Mouse (Mus musculus): ENCODE measurements at regions not wholly inside any gene's neighbourhood (a gene's known extent, or its start where the extent isn't known, plus 50 kb on each side); places are given as distances from the start of the nearest gene placed in this dataset.

DNA sequence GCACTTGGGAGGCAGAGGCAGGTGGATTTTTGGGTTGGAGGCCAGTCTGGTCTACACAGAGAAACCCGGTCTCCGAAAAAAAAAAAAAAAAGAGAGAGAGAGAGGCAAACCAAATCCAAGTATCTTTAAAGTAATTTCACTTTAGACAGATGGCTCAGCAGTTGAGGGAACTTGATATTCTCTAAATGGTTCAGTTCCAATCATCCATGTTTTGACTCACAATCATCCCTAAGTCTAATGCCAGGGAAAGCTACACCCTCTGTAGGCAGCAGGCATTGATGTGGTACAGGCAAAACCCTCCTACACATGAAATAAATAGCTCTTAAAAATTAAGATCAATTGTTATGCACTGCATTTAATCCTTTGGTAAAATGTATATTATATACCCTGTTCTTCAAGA, 248.8 kb upstream of the Gm5152 start:
- Histone ChIP-seq H3K27ac (ENCODE audit: insufficient read depth, low read length) (no peak overlapping the region), H3K4me1 (ENCODE audit: control insufficient read depth, insufficient read depth, low read length) (no peaks in the 10 kb centered on the region), H3K4me3 (ENCODE audit: insufficient read depth, low read length) (no peak overlapping the region)
- TF ChIP-seq CTCF (IDR thresholded peaks at IDR 0.05; ENCODE audit: borderline replicate concordance, insufficient read depth, low read length) (no peak), POLR2A (IDR thresholded peaks at IDR 0.05; ENCODE audit: low read depth, low read length) (no peak)

DNA sequence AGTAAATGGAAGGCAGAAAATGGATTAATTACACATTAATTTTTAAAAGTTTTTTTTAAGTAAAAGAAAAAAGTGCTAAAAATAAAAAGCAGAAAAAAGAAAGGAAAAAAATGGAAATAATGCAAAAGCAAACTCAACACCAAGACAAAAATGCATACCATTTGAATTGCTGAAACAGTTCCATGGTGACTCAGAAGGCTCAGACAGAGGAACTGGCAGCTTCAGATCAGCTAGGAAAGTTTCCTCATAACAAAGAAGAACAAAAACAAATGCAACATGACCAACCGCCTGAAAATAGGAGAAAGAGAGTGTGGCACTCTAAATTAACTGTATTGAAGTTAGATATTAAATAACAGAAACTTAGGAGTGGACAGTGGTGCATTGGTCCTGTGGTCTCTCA, 231.7 kb upstream of the Gm5152 start:
- Histone ChIP-seq H3K4me1 (ENCODE audit: control insufficient read depth, insufficient read depth, low read length) (peaks cover 6% of the 10 kb centered on the region), H3K27ac (ENCODE audit: insufficient read depth, low read length) (peak overlapping the region; percentile 95), H3K4me3 (ENCODE audit: insufficient read depth, low read length) (no peak overlapping the region)
- TF ChIP-seq POLR2A (IDR thresholded peaks at IDR 0.05; ENCODE audit: low read depth, low read length) (no peak), CTCF (IDR thresholded peaks at IDR 0.05; ENCODE audit: borderline replicate concordance, insufficient read depth, low read length) (no peak)

DNA sequence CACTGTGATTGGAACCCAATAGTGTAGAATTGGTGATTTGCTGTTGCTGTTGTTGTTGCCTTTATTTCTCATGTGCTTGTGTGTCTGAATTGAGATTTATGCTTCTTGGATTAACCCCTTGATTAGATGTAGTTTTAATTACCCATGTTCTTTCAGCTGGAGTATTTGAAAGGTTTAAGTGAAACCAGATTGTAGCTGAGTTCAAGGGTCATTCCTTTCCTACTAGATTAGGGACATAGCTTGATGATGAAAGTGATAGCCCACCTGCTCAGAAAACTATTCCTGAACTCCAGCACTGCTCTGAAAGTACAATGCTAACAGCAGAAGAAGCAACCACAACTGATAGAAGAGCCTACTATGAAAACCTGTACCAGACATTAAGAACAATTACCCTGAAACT, 231.1 kb upstream of the Gm5152 start:
- H3K27ac ChIP-seq (ENCODE audit: insufficient read depth, low read length), result peak overlapping the region; percentile 47; the same call in 1 of the 2 replicates
- no peak for TF ChIP-seq CTCF (IDR thresholded peaks at IDR 0.05; ENCODE audit: borderline replicate concordance, insufficient read depth, low read length)
- TF ChIP-seq POLR2A (IDR thresholded peaks at IDR 0.05; ENCODE audit: low read depth, low read length), result no peak
- H3K4me3 ChIP-seq (ENCODE audit: insufficient read depth, low read length), result no peak overlapping the region
- peaks cover 6% of the 10 kb centered on the region for H3K4me1 ChIP-seq (ENCODE audit: control insufficient read depth, insufficient read depth, low read length)

DNA sequence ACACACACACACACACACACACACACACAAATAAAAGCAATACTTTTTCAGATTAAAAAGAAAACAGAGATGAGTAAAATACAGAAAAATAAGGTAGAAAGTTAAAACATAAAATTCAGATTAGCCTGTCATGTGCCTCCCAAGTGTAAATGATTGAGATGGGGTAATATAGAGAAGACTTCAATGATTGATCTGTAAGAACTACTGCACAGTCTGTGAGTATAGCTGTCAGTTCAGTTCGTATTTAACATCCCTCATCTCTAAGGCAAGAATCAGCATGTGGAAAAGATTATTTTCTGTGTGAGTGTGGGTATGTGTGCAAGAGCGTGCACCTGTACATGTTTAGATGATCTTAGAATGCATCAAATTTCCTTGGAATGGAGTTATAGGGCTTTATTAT, 200.3 kb upstream of the Gm5152 start:
- Histone ChIP-seq H3K27ac (ENCODE audit: insufficient read depth, low read length) (no peak overlapping the region), H3K4me1 (ENCODE audit: control insufficient read depth, insufficient read depth, low read length) (no peaks in the 10 kb centered on the region), H3K4me3 (ENCODE audit: insufficient read depth, low read length) (no peak overlapping the region)
- TF ChIP-seq CTCF (IDR thresholded peaks at IDR 0.05; ENCODE audit: borderline replicate concordance, insufficient read depth, low read length) (no peak), POLR2A (IDR thresholded peaks at IDR 0.05; ENCODE audit: low read depth, low read length) (no peak)

DNA sequence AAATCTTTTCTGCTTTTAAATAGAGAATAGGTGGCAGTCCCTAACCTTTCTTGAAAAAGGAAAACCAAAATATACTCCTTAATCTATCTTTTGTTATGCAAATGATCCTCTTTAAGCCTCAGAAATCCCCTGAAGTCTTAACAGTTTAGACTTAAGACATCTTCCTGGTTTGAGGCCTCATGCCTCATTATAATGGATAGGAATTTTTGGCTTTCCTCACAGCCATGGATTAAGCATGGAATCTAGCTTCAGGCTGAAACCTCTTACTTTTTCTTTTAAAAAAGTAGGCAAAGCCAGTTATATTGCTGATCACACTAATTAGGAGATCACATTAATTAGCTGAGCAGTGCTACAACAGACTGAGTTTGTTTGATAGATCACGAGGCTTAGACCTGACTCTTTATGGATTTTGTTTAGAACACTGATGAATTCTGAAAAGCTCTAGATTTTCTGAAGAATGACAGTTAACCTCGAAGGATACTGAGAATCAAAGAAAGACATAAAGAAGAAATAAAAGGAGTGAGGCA, 171.4 kb upstream of the Gm5152 start:
- no peak overlapping the region for H3K4me3 ChIP-seq (ENCODE audit: insufficient read depth, low read length)
- H3K4me1 ChIP-seq (ENCODE audit: control insufficient read depth, insufficient read depth, low read length), result no peaks in the 10 kb centered on the region
- no peak for TF ChIP-seq CTCF (IDR thresholded peaks at IDR 0.05; ENCODE audit: borderline replicate concordance, insufficient read depth, low read length)
- TF ChIP-seq POLR2A (IDR thresholded peaks at IDR 0.05; ENCODE audit: low read depth, low read length), result no peak
- no peak overlapping the region for H3K27ac ChIP-seq (ENCODE audit: insufficient read depth, low read length)

DNA sequence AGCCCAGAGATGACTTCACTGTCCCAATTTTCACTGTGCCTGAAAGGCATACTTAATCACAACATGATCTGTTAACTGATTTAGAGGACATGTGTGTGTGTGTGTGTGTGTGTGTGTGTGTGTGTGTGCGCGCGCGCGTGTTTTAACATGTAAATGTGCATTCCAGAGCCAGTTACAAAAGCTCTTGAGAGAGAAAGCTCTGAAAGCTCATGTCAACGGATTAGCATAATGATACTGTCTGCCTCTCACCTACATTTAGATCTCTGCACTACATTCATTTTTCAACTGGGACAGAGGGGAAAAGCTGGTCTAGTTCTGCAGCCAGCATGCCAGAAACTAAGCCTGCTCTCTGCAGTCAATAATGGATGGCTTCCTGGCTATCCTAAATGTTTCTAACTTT, 170.6 kb upstream of the Gm5152 start:
- TF ChIP-seq CTCF (IDR thresholded peaks at IDR 0.05; ENCODE audit: borderline replicate concordance, insufficient read depth, low read length) (no peak), POLR2A (IDR thresholded peaks at IDR 0.05; ENCODE audit: low read depth, low read length) (no peak)
- no peaks in the 10 kb centered on the region for H3K4me1 ChIP-seq (ENCODE audit: control insufficient read depth, insufficient read depth, low read length)
- no peak overlapping the region for H3K27ac ChIP-seq (ENCODE audit: insufficient read depth, low read length)
- H3K4me3 ChIP-seq (ENCODE audit: insufficient read depth, low read length), result no peak overlapping the region

DNA sequence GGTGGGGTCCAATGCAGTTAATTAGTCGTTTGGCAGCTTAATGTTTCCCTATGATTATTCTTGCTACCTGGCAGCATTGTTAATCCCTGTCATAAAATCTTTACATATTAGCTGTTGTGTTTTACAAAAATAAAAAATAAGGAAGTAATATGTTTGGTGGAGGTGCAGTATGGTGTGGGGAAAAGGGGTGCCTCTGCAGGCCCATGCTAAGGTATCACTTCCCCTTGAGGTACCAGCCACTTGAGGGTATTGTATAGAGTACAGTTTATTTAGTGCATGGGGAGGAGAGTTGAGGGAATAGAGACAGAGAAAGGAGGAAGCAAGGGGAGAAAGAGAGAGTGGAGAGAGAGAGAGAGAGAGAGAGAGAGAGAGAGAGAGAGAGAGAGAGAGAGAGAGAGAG, 167.7 kb upstream of the Gm5152 start:
- Histone ChIP-seq H3K4me3 (ENCODE audit: insufficient read depth, low read length) (no peak overlapping the region), H3K27ac (ENCODE audit: insufficient read depth, low read length) (no peak overlapping the region)
- TF ChIP-seq POLR2A (IDR thresholded peaks at IDR 0.05; ENCODE audit: low read depth, low read length) (no peak), CTCF (IDR thresholded peaks at IDR 0.05; ENCODE audit: borderline replicate concordance, insufficient read depth, low read length) (no peak)

DNA sequence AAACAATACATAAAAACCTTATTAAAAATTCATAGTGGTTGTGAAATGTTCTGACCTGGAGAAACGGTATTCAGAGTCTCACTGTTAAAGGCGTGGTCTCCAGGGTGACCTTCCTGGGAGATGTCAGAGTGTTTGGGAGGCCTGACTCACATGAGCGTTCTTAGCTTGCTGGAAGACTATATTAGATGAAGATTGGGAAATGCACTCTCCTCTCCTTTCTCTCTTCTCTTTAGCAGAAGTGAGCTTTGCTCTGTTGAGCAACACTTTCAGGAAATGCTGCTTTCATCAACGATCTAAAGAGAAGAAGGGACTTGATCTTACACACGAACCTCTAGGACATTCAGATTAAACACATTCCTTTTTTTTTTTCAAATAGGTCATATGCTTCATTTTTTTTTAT, 147.2 kb upstream of the Gm5152 start:
- no peak overlapping the region for H3K27ac ChIP-seq (ENCODE audit: insufficient read depth, low read length)
- no peak overlapping the region for H3K4me3 ChIP-seq (ENCODE audit: insufficient read depth, low read length)
- no peaks in the 10 kb centered on the region for H3K4me1 ChIP-seq (ENCODE audit: control insufficient read depth, insufficient read depth, low read length)
- no peak for TF ChIP-seq POLR2A (IDR thresholded peaks at IDR 0.05; ENCODE audit: low read depth, low read length)
- no peak for TF ChIP-seq CTCF (IDR thresholded peaks at IDR 0.05; ENCODE audit: borderline replicate concordance, insufficient read depth, low read length)

More for the DNA sequence above, 167.7 kb upstream of the Gm5152 start:
- H3K4me1 ChIP-seq (ENCODE audit: control insufficient read depth, insufficient read depth, low read length), result no peaks in the 10 kb centered on the region

DNA sequence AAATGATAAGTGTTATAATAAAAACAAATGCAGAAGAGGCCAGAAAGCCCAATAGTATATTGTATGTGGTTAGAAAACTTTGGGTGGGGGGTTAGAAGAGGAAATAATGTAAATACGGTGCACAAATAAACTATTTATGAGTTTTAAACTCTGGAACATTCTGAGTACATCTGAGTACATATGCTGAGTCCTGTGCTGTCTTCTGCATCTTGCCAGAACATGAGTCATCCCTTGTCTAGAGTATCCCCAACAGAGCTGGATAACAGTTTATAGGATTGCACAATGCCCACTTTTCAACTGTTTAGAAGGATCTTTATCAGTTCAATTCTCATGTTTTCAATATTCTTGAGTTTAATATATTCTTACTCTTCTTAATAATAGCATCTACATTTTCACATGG, 142.7 kb upstream of the Gm5152 start:
- Histone ChIP-seq H3K27ac (ENCODE audit: insufficient read depth, low read length) (no peak overlapping the region), H3K4me1 (ENCODE audit: control insufficient read depth, insufficient read depth, low read length) (no peaks in the 10 kb centered on the region), H3K4me3 (ENCODE audit: insufficient read depth, low read length) (no peak overlapping the region)
- no peak for TF ChIP-seq POLR2A (IDR thresholded peaks at IDR 0.05; ENCODE audit: low read depth, low read length)
- TF ChIP-seq CTCF (IDR thresholded peaks at IDR 0.05; ENCODE audit: borderline replicate concordance, insufficient read depth, low read length), result no peak

DNA sequence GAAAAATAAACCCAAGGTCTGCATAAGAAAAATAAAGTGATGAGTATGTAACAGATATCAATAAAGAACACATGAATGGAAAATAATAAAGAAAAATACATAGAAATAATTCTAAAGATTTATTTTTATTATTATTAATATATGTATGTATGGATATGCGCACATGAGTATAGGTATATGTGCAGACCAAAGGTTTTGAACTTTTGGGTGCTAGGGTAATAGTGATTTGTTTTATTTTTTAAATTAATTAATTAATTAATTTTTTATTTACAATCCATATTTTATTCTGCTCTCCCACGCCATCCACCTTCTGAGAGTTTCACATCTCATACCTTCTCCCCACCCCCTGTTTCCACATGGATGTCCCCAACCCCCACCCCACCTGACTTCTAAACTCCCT, 105.8 kb upstream of the Gm5152 start:
- Histone ChIP-seq H3K4me3 (ENCODE audit: insufficient read depth, low read length) (no peak overlapping the region), H3K27ac (ENCODE audit: insufficient read depth, low read length) (no peak overlapping the region), H3K4me1 (ENCODE audit: control insufficient read depth, insufficient read depth, low read length) (no peaks in the 10 kb centered on the region)
- TF ChIP-seq CTCF (IDR thresholded peaks at IDR 0.05; ENCODE audit: borderline replicate concordance, insufficient read depth, low read length), result no peak

DNA sequence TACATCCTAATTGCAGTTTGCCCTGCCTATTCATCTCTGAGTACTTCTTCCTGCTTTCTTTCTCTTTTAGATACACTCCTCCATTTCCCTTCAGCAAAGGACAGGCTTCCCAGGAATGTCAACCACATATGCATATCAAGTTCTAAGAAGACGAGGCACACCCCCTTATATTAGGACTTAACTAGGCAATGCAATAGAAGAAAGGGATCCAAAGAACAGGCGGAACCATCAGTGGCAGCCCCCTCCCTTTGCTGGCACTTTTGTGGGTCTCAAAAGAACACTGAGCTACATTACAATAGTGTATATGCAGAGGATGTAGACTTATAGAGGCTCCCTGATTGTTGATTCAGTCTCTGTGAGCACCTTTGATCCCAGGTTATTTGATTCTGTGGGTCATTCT, 74.3 kb upstream of the Gm5152 start:
- TF ChIP-seq CTCF (IDR thresholded peaks at IDR 0.05; ENCODE audit: borderline replicate concordance, insufficient read depth, low read length) (no peak), POLR2A (IDR thresholded peaks at IDR 0.05; ENCODE audit: low read depth, low read length) (no peak)
- Histone ChIP-seq H3K4me3 (ENCODE audit: insufficient read depth, low read length) (no peak overlapping the region), H3K4me1 (ENCODE audit: control insufficient read depth, insufficient read depth, low read length) (no peaks in the 10 kb centered on the region), H3K27ac (ENCODE audit: insufficient read depth, low read length) (no peak overlapping the region)

All from embryonic fibroblast, embryonic 13.5 days (primary cell).